ENCODE assay signal across 1 mouse cellular context in genomic region chr11:98797306-98797705, GRCm38 (mm10).
TF ChIP-seq lines count a peak whose summit lies in the region.

No protein-coding gene starts in this region.

TF ChIP-seq in MEL, 35 proteins besides CTCF, POLR2A, EP300 and RAD21:
- no peak for TF ChIP-seq ZC3H11A (IDR thresholded peaks at IDR 0.05; ENCODE audit: low read depth, low read length)
- no peak for TF ChIP-seq MAZ (IDR thresholded peaks at IDR 0.05; ENCODE audit: low read depth, low read length)
- TF ChIP-seq MAX (IDR thresholded peaks at IDR 0.05; ENCODE audit: low read length) = no peak
- TF ChIP-seq E2F4 (IDR thresholded peaks at IDR 0.05; ENCODE audit: borderline replicate concordance, low read depth, low read length) = no peak
- TF ChIP-seq ZNF384 (IDR thresholded peaks at IDR 0.05; ENCODE audit: low read depth, low read length) = no peak
- no peak for TF ChIP-seq POLR2AphosphoS2 (IDR thresholded peaks at IDR 0.05; ENCODE audit: low read length)
- TF ChIP-seq KAT2A (conservative IDR thresholded peaks at IDR 0.05; ENCODE audit: low read depth, low read length) = no peak
- TF ChIP-seq GATA1 (IDR thresholded peaks at IDR 0.05; ENCODE audit: low read depth, low read length) = no peak
- no peak for TF ChIP-seq ELF1 (IDR thresholded peaks at IDR 0.05; ENCODE audit: low read depth, low read length)
- no peak for TF ChIP-seq GABPA (IDR thresholded peaks at IDR 0.05; ENCODE audit: low read depth, low read length)
- TF ChIP-seq USF1 (IDR thresholded peaks at IDR 0.05; ENCODE audit: low read depth, low read length) = no peak
- no peak for TF ChIP-seq UBTF (IDR thresholded peaks at IDR 0.05; ENCODE audit: borderline replicate concordance, insufficient read depth, low read depth, low read length)
- no peak for TF ChIP-seq RCOR1 (IDR thresholded peaks at IDR 0.05; ENCODE audit: low read depth, low read length)
- TF ChIP-seq TBP (IDR thresholded peaks at IDR 0.05; ENCODE audit: low read depth, low read length) = no peak
- no peak for TF ChIP-seq TAL1 (IDR thresholded peaks at IDR 0.05; ENCODE audit: low read length)
- TF ChIP-seq SIN3A (IDR thresholded peaks at IDR 0.05; ENCODE audit: low read length) = no peak
